Mouse (Mus musculus) heart, postnatal 14 days (tissue): Measurements from ENCODE around the gene Hs3st4. TPM values are rescaled to one million over a fixed set of nuclear protein-coding genes. Genes with fewer than 3 reads are reported as not detected.

ENCODE experiments used
- DNase-seq, 2 experiments: peaks; one replicate each; pipeline ENCODE4 v3.0.0; 2021 to 2022
- intact Hi-C: fragments of 180-260 bp; cut with DNase I; formaldehyde crosslinking; loops from one replicate; pipeline ENCODE4 v1.15.1; 2025
- long read RNA-seq, 2 experiments: library from polyadenylated mRNA; stranded (forward); transcript quantifications; one replicate each; pipeline ENCODE4 v2.0.0; 2021
- total RNA-seq, 2 experiments: library from RNA; stranded (reverse); gene quantifications; 2 replicates each; pipeline ENCODE4 v1.2.3; 2021

Gene Hs3st4
- not detected for total RNA-seq
- long read RNA-seq, experiment 1 = 0 reads
- long read RNA-seq, experiment 2 = 0 reads

DNA sequence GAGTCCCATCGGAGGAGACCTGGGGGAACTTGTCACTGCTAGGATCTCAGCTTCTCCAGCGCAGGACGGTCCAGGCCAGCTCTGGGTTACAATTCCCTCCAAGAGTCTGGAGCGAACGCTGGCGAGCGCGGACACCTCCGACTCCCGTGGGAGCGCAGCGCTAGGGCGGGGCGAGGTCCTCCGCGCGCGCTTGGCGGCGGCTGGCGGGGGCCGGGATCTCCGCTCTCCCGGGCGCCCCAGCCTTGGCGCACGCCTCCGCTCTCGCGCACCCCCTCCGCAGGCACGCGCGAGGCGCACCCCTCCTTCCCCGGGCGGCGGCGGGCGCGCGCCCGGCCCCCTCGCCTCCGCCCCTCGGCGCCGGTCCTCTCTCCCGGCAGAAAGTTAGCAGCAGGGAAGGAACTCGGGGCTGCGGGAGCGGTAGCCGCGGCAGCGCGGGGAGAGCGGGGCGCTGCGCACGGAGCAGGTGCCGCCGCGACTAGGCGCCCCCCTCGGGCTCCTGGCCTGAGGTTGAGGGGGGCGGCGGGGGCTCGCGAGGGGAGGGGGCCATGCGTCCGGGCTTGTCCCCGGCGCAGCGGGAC, at the start of gene Hs3st4:
Gene Hs3st4, plus strand, starts transcription at position 409 of the 578 bp plus-strand sequence.
- intact Hi-C loops = no loop called here
- DNase-seq = peak; percentile 3 to 11

DNA sequence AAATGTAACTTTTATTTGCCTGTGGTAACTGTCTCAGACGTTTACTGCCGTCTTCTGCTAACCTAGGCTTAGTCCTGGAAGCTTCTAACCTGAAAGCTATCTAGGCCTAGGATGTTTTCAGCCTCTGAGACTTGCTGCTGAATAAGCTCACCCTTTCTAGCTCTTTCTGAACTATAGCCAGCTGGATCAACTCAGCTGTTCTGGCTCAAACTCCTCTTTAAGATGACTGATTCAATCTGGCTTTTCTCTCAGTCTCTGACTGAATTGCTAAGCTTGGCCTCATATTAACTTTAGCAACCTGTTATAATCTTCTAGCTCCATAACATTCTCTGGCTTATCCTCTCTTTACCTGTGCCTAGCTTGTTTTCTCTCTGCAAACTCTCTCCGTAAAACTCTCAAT, 35.8 kb upstream of the Hs3st4 start:
- intact Hi-C loops = no loop called here
- DNase-seq = peak in 1 of 2 experiments; percentile 23

DNA sequence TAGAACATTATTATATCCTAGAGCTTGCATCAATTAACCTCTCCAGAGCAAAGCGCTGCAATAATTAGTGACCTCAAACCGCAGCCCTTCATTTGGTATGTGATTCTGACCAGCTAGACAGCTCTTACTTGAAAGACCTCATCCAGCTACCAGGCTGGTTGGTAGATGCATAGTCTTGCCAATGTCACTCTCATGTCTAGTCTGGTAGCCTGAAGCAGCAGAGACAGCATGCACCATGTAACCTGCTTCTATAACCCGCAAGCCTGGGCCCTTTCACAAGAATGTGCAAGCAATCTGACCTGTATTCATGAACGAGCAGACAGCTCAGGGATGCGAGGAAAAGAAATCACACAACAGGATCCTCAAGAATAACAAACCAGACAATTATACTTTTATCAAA, 19.6 kb upstream of the Hs3st4 start:
- intact Hi-C loops = no loop called here
- DNase-seq = no peak

DNA sequence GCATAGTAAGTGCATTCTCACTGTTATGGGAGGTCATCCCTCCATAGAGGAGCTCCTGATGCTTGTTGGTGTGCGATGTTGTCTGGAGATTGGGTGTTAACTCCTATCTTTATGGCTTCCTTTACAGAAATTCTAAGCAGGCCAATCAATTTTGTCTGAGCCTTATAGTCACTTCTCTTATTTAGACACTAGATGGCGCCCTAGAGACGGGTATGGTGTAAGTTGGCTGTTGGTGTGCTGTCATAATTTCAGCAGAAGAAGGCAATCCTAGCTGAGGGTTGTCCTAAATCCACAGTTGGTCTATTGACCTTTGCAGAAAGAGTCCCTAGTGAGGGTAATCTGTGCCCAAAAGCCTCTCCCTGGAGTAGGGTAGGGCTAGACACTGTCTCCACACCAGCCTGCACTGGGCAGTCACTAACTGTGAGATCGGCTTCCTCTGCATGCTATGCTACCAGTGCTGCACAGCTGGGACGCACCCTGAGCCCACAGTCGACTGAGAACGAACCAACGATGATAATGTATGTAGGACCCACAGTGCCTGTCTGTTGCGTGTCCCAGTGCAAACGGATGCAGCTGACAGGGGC, 18.0 kb upstream of the Hs3st4 start:
- intact Hi-C loops = no loop called here

GRCm38 (mm10) chr7:123965515-123965914, 17.2 kb upstream of the Hs3st4 start:
- no peak for DNase-seq
- intact Hi-C loops = no loop called here

More for the DNA sequence above, 18.0 kb upstream of the Hs3st4 start:
- no peak for DNase-seq

DNA sequence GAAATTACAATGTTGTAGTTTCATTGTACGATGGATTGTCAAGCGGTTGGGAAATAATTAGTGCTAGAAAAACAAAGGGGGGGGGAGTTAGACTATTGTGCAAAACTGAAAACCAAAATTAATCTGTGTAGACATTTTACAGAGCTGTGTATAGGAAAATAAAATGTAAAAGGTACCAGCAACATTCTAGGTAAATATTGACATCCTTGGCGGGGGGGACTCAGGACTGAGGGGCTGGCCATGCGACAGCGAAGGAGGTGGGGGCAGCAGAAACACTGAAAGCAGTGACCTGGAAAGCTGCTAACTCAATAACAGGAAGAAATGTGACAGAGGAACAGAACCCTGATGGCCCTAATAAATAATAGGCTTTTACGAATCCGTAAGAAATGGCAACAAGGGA, 7.2 kb upstream of the Hs3st4 start:
- intact Hi-C loops = no loop called here
- DNase-seq = no peak

DNA sequence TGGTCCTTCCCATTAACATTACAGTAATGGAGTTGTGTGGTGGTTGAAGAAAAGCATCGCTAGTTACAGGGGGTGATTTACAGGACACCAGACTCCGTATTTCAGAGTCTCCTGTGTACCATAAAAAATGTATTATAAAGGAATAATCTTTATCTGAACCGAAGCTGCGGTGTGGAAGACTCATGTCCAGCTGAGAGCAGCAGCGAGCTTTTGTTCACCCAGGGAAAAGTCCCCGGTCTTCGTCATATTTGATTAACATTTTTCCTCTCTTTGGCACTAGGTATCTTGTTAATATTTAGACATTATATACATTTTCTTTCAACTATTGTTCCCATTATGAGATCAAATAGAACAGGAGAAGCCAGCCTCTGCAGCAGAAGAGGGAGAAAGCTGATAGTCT, 1.2 kb upstream of the Hs3st4 start:
- no peak for DNase-seq
- intact Hi-C loops = no loop called here

GRCm38 (mm10) chr7:123982010-123982409, 659 bp upstream of the Hs3st4 start:
- intact Hi-C loops = no loop called here
- no peak for DNase-seq

DNA sequence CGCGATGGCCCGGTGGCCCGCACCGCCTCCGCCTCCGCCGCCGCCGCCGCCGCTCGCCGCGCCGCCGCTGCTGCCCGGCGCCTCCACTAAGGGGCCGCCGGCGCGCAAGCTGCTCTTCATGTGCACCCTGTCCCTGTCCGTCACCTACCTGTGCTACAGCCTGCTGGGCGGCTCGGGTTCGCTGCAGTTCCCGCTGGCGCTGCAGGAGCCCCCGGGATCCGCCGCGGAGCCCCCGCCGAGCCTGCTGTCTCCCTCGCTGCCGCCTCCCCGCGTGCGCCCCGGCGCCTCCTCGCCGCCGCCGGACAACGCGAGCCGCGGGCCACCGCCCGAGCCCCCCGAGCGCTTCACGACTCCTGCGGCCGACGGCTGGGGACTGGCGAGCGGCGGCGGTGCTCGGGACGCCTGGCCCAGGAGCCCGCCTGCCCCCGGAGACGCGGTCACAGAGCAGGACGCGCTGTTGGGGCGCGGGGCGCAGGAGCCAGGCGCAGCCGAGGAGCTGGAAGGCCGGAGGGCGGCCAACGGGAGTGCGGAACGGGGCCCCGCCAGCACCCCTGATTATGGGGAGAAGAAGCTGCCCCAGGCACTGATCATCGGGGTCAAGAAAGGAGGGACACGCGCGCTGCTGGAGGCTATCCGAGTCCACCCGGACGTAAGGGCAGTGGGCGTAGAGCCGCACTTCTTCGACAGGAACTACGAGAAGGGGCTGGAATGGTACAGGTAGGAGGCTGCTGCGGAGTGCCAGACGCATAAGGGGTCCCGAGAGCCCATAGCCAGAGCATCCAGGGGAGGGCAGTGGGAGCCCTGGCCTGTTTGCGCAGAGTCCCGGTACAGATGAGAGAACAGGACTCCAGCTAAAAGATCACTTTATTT, 743 bp downstream of the Hs3st4 start:
- DNase-seq = peak in 1 of 2 experiments; percentile 1
- intact Hi-C loops = no loop called here

- intact Hi-C loops = no loop called here
- DNase-seq = no peak
Observed at GRCm38 (mm10) chr7:123992121-123992520, 9.5 kb downstream of the Hs3st4 start.

DNA sequence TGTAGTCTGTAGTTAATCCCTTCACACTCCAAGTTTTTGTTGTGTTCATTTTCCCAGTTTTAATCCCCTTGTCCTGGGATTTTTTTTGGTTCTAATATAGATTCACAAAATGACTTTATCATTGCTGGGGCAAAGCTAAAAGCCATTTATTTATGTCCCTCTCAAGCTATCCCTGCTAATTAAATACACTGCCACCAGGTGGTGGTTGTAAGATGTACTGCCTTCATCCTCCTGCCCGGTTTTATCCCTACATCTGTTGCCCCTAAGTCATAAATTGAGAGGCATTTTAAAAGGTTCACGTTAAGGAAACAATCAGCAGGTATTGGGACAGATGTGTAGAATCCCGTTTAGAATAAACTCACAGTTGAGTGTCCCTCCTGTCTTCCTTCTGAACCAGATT, 14.6 kb downstream of the Hs3st4 start:
- intact Hi-C loops = no loop called here
- no peak for DNase-seq

GRCm38 (mm10) chr7:123998601-123999000, 15.9 kb downstream of the Hs3st4 start:
- intact Hi-C loops = no loop called here
- DNase-seq = no peak

- intact Hi-C loops = no loop called here
- no peak for DNase-seq
Observed at GRCm38 (mm10) chr7:124026908-124027307, 44.2 kb downstream of the Hs3st4 start.

GRCm38 (mm10) chr7:124032236-124032635, 49.6 kb downstream of the Hs3st4 start:
- peak in 1 of 2 experiments; percentile 3 for DNase-seq
- intact Hi-C loops = no loop called here

GRCm38 (mm10) chr7:124033332-124033731, 50.7 kb downstream of the Hs3st4 start:
- no peak for DNase-seq

DNA sequence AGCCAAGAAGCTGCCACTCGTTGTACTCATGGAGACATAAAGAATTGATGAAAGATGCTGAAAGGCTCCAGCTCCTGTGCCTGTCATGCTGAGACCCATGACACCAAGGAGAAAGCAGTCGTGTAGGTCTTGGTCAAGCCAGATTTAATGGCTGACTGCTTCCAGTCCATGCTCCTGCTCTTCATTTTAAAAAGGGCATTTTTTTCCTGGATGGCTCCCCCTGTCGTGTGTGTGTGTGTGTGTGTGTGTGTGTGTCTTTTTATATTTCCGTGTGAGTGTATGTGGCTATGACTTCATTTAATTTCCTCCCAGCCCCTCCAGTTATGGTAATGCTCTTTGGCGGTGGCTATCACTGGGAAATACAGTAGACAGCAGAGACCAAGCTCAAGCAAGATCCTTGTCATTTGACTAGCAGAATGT, 54.6 kb downstream of the Hs3st4 start:
- no peak for DNase-seq
- intact Hi-C loops = no loop called here

More at GRCm38 (mm10) chr7:124033332-124033731, 50.7 kb downstream of the Hs3st4 start:
- intact Hi-C loops = no loop called here

GRCm38 (mm10) chr7:124039142-124039541, 56.5 kb downstream of the Hs3st4 start:
- intact Hi-C loops = no loop called here

DNA sequence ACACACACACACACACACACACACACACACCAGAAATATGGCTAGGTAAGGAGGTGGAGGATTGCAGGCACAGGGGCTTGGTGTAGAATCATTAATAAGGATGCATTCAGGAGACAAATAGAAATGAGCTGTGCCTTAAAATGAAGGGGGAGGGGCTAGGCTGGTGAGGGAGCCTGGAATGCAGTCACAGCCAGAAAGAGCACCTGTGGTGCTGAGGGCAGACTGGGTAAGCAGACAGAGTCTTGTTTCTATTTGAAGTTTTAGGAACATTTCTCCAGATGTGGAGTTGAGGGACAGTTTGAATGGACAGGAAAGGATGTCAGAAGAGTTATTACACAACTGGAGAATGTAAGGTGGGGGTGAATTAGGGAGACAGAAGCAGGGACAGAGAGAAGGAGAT, 64.7 kb downstream of the Hs3st4 start:
- intact Hi-C loops = no loop called here
- no peak for DNase-seq

More at GRCm38 (mm10) chr7:124039142-124039541, 56.5 kb downstream of the Hs3st4 start:
- DNase-seq = no peak

DNA sequence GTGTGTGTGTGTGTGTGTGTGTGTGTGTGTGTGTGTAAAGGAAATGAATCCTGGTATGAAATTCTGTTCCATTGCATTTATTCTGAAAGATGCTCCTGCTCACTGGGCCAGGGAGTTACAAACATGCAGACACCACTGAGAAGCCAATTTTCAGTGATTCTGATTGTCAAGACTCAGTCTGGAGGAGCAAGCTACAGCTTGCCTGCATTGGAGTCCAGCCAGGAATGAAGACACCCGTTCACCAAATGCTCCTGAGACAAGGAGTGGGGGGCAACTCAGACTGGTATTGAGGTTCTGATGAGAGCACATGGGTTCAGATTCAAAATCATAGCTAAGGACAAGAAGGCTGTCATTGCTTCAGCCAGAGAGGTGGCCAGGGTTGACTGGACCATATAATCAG, 66.3 kb downstream of the Hs3st4 start:
- no peak for DNase-seq
- intact Hi-C loops = no loop called here

GRCm38 (mm10) chr7:124050421-124050820, 67.8 kb downstream of the Hs3st4 start:
- no peak for DNase-seq
- intact Hi-C loops = no loop called here

DNA sequence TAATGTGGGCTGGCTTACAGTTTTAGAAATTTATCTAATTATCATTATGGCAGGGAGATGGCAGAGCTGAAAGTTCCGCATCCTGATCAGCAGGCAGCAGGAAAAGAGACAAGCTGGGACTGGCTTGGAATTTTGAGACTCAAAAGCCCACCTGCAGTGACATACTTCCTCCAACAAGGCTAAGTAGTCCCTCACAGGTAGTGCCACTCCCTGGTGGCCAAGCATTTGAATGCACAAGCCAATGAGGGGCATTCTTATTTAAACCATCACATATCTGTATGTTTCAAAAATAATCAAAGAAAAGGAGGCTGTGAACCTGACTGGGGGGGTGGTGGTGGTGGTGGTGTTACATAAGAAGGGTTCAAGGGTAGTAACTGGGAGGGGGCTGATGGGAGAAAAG, 101.1 kb downstream of the Hs3st4 start:
- DNase-seq = no peak
- intact Hi-C loops = no loop called here
